Mouse (Mus musculus): ENCODE measurements around the gene Alpk3.

The Alpk3 gene

DNA sequence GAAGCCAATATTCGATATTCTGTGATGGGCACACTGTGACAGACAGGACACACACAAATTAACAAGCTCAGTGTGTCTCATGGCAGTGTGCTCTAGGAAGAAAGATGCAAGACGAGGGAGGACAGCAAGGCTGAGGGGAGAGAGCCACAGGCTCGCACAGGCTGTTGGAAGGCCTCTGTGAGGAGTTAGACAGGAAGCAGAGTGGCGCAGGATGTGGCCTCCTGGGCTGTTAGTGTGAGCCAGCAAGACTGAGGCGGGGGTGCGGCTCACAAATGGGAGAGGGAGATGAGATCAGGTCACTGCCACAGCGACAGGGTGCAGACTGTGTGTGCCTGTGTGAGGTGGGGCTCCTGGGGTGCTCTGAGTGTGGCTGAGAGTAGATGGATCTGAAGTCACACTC is 17.9 kb downstream of the Alpk3 start:
- DNase-seq: no peak

DNA sequence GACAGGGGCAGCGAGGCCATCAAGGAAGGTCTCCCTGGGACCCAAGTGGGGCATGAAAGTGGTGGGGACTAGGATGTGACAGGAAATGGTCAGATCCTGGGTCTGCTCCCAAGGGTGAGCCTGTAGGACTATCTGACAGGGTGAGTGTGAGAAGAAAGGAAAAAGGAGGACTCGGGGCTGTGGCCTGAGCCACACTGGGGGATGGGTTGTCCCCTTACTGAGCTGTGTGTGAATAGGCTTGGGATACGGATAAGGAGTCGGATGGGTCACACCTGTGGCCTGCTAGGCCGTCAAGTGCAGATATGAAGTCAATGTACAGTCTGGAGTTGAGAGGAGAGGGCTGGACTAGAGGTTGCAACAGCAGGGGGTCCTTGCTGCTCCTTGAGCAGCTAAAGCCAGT is 18.3 kb downstream of the Alpk3 start:
- no peak for DNase-seq

DNA sequence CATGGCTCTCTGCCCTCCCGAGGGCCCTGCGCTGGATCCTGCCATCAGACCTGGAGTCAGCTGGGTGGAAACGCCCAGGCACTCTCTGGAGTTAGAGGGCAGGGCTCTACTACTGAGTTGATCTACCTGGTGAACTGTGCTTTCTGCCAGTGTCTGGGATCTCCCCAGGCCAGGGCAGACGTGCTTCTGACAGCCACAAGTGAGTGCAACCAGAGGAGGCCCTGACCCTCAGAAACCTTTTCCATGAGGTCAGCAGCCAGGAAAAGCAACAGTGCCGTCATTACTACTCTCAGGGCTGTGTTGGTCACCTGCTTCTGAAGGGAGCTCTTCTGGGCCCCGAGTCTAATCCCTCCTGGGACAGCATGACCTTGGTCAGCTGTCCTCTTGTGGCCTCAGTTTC is 19.6 kb downstream of the Alpk3 start:
- no peak for DNase-seq

DNA sequence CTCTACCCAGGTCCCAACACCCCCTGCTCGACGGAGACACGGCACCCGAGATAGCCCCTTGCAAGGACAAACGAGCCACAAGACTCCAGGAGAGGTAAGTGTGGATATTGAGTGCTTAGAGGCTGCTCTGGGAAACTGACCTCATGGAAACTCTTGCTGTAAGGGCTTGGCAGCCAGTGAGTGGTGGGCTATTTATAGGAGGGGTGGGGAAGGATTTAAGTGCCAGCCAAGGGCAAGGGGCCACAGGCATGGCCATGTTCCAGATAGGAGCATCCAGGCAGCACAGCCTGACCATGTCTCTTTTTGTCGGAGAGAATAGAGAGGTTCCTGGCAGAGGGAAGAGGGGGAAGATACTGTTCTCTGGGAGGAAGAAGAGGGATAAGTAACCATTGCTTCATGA is 21.3 kb downstream of the Alpk3 start:
- DNase-seq: no peak

DNA sequence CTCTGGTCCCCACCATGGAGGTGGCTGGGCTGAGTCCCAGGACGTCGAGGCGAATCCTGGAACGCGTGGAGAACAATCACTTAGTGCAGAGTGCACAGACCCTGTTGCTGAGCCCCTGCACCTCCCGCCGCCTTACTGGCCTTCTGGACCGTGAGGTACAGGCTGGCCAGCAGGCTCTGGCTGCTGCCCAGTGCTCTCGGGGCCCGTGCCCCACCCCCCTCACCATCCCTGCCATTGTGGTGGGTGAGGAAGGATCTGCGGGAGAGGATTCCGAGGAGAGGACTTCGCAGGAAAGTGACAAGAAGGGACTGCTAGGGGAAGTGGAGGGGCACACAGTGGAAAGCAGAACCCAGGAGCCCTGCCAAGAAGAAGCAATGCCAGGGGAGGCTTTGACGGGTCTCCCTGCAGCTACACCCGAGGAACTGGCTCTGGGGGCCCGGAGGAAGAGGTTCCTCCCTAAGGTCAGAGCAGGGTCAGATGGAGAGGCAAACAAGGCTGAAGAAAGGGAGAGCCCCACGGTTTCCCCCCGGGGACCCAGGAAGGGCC is 36.1 kb downstream of the Alpk3 start:
- DNase-seq: no peak

DNA sequence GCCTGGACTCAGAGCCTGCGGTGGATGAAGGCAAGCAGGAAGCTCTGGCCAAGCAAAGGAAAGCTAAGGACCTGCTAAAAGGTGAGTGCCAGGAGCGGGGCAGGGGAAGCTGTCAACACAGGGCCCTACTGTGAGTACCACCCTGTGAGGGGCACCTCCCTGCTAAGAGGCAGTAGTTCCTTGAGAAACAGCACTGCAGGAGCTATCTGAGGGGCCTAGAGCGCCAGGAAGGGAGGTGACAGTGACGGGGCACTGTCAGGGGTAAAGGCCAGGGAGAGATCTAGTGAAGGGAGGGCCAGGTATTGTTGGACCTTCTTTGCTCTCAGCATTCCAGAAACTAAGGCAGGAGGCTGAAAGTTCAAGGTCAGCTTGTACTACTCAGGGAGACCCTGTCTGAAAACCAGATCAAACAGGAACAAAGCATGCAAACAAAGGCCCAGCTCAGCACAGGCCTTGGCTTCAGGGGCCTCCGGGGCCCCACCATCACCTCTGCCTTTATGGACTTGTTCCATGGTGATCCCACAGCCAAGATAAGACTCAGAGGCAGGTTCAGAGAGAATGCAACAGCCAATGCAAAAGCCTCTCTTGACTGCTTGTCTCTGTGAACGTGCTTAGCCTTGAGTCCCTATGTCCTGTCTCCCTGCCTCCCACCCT is 36.8 kb downstream of the Alpk3 start:
- DNase-seq: no peak

DNA sequence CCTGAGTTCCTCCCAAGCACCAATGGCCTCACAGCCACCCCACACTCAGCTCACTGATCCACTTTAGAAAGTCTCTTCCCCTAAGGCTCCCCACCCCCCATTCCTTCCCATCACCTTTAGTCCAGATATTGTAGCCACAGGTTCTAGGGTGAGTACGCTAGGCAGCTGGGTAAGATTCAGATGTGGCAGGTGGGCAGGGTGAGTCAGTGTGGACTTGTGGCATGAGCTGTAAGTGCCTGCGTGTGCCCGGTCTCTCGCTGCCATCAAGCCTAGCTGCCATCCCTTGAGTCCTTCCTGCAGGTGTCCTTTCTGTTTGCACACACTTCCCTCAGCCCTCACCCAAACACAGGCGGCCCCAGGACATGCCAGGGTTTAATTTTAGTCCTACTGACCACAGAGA is 42.9 kb downstream of the Alpk3 start:
- DNase-seq: no peak

DNA sequence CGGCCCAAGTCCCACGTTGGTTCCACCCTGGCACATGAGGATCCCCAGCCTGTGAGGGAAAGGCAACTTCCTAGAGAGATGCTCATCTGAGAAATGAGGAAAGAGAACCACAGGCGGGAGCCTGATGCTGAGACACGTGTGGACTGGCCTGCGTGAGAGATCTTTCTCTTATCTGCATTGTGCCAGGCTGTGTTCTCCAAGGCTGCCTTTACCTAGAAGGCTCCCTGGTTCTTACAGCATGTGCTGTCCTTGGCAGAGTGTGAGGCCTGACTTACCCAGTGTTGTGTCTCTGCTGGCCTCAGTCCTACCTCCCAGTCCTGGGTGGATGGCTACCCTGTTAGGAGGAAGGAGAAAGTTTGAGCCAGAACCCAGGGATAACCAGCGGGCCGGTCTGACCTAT is 45.5 kb downstream of the Alpk3 start:
- no peak for DNase-seq

DNA sequence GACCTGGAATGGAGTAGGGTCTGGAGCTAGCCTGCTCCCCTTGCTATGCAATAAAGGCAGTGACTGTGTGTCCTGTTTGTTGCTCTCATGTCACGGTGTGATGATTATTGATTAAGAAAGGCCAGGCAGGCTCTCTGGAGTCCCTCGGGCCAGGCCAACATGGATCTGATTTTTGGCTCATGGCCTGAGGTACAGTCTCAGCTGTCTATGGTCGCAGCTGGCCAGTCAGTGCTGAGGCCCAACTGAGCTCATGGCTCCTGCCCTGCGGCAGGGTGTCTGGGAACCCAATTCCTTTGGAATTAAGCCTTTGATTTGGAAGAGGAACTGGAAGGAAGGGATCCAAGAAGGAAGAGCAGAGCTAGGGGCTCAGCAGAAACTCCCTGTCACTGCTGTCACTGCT is 48.1 kb downstream of the Alpk3 start:
- no peak for DNase-seq

DNA sequence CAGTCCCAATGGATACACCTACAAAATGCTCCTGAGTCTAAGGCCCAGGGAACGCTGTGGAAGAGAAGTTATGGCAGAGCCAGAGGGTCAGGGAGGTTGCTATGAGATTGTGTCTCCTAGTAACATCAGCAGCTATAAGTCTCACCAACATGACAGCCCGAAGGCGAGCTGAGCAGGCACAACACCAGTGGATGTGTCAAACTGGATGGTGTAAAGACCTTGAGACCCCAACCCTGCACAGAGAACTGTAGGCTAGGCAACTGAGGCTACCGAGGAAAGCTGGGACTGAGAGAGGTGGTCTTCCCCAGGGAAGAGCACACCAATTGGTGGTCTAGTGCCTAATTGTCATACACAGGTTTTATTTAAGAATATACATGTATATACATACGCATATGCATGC is 50.8 kb downstream of the Alpk3 start:
- DNase-seq: no peak

DNA sequence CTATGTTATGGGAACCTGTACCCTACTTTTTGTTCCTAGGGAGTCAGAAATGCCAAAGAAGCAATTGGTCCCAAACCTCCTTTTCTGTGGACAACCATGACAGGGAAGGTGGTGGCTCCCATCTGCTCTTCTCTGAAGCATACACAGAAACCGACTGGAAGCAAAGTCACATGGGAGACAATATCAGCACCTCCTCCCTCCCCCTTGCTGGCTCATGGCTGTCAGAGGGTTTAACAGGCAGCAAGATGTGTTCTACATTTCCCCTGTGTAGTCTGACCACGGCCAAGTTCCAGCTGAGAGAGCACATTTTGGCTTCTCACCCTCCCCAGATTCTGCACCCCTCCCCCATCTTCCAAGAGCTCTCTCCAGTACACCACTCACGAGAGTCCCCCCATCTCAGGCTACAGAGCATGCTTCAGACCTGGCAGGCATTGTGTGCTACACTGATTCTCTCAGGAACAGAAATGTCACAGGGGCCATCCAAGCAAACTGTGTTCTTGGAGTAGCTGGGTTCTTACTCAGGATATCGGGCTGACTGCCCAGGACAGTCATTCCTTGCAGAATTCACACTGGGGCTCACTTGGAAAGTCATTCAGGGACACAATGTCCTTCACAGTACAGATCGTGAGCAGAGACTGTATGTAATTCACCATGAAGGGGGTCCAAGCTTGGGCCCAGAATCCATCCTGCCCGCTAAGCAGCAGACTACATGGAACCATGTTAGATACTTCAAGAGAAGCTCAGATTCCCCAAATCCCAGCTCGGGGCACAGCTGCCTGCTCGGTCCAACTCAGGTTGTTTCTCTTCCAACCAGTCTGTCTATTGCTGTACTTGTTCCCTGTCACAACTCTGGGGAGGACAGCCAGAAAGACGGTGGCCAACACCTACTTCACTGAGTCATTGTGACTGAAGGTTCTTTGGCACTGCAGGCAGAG is 52.6 kb downstream of the Alpk3 start:
- DNase-seq: no peak

DNA sequence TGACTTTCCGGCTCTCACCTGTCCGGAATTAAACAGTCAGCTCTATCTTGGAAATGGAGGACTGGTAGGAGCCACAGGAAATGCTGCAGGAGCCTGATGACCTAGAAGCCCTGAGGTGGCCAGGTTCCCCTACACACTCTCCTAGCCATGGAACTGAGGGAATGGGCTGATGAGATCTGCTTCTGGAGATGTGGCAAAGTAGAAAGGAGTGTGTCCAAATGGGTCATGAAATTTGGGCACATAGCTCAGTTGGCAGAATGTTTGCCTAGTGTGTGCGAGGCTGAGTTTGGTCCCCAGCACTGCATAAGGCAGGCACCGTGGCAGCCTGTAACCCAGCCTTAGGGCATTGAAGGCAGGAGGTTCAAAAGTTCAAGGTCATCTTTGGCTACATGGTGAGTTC is 53.4 kb downstream of the Alpk3 start:
- DNase-seq: no peak

DNA sequence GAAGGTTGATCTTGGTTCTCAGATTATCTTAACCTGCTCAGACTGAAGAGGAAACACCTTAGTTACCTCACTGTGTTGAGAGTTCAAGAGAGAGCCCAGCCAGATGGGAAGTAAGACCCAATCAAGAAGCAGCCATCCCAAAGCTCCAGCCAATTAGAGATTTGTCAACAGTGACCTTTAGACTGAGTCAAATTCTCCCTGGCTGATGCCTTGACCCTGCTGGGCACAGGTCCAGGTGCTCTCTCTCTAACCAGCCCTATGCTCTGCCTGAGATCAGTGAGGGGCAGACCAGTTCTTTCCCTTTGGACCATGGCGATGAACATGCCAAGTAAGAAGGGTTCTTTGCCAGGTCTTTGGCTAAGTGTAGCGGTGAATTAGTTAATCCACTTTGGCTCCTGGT is 54.3 kb downstream of the Alpk3 start:
- no peak for DNase-seq

DNA sequence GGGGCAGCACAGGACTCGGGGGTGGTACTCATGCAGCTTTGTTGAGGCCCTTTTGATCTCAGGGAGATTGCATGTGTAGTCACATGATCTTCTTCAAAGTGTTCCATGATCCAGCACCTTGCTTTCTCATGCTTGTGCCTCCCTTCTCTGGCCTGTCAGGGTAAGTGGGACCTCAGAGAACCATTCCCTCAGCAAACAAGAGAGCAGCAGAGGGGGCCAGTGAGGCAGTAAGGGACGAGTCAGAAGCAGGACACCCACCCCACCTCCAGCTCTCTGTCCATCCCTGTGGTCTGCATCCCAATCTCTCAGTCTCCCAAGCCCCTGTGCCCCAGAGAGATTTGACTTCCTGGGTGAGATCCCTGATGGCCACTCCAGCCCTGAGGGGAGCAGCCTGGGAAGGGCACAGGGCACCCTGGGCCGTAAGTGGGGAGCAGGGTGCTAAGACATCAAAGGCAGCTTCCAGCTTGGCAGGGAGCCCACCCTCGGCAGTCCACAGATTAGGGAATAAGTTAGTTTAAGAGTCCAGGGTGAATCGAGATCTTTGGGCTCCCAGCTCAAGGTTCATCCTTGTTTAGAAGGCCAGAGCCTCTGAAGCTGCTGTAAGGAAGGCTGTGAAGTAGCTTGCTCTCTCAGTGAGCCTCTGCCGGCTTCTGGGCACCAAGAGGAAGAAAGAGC is 55.4 kb downstream of the Alpk3 start:
- DNase-seq: no peak

DNA sequence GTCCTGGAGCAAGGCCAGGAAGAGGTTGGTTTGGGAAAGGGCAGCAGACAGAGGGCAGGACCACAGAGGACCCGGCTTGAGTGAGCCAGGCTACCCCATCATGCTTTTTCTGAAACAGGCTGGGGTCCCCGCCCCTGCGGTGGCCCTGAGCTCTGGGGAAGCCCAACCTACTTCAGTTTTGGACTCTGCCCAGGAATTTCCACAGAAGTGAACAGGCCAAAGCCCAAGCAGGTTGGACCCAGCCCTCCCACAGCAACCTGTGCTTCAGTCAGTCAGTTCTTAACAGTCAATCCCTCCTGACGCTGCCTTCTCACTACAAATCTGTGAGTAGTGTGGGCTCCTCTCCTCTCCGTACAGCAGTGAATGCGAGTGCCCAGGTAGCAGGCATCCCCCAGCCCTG is 57.2 kb downstream of the Alpk3 start, which contains the start of gene Slc28a1:
TSS of gene Slc28a1 (plus strand) at position 245 of the 400 bp plus-strand sequence.
- DNase-seq: no peak

DNA sequence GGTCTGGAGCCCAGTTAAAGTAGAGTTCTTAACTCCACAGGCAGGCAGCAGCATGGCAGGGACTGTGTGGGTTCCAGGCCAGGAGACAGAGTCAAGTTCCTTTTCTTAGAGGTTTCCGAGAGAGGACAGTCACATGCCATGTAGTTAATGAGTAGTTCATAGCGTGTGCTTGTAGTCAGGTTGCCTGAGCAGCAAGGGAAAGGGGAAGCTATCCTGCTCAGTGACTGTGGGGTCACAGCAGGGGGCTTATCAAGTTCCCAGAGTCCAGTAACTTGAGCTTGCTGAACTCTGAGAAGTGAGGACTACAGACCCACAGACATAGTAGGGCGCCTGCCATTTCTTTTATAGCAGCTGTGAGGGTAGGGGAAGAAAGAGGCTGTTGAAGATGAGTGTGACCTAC is 63.7 kb downstream of the Alpk3 start:
- no peak for DNase-seq

DNA sequence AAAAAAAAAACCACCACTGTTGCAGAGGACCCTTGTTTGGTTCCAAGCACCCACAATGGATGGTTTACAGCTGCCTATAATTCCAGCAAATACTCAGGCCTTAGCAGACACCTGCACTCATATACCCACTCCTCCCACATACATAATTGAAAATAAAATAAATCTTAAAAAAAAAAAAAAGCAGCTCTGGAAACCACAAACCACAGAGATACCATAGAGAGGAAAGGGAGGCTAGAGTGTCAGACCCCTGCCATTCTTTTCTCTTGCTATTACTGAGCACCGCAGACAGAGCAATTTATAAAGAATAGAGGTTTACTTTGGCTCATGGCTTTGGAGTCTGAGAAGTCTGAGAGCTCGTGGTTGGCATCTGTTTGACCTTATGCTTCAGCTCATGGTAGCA is 65.4 kb downstream of the Alpk3 start:
- DNase-seq: no peak

DNA sequence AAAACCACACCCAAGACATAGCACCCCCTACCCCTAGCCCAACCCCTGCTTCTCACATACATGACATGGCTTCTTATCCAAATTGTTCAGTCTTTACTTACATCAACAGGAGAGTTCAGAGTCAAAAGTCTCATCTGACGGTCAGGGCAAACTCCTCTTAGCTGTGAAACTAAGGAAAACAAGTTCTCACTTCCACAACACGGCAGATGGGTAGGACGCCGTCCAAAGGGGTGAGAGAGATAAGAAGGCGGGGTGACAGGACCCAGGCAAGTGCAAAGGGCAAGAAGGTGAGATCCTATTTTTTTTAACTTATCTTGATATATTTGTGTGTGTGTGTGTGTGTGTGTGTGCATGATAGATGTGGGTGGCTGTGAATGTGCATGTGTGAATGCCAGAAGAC is 66.2 kb downstream of the Alpk3 start:
- DNase-seq: no peak

DNA sequence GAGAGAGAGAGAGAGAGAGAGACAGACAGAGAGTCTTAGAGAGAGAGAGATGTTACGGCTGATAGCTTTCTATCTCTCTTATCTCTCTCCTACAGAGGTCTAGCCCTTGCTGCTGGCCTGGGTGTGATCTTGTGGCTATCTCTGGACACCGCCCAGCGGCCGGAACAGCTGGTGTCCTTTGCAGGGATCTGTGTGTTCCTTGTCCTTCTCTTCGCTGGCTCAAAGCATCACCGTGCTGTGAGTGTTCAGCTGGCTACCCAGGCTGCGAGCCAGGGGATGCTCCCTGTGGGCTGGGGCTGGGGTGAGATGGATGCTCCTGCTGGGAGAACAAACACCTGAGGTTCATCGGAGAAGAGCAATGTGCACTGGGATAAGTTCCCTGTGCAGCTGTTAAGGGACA is 67.4 kb downstream of the Alpk3 start:
- DNase-seq: no peak

DNA sequence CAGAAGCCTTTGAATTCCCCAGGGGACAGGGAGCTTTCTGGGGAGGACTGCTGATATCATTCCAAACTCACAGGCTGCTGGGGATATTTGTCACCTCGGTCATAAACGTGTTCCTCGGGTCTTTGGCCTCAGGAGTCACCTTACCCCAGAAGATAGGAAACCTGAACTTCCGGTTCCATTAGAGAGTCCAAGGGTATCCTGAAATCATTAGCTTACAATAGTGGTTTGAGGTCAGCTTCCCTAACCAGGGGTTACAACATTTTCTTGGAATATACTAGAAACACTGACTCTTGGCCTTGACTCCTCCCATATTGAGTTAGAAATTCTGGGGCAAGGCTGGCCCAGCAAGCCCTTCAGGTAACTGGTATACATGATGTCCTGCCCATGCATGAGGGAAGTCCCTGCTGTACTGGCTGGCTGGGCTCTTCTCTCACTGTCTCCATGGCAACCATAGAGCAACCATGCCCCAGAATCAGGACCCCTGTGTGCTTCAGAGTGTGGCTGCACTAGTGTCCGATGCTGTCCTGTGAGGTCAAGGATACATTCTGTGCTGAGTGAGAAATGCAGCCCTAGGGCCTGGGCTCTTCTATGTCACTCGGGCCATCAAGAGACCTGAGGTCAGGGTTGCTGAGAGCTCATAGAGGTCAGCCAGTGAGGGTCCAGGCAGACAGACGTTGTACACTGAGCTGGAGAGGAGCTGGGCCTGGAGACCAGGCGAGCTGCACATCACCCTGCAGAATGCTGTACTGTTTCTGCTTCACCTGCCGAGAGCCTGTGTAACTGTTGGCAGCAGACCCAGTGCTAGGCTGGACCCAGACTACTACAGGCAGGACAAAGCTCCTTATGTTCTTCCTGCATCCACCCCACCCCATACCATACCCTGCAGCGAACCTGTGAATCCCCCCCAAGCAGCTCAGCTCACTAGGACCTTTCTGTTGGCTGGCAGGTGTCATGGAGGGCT is 68.1 kb downstream of the Alpk3 start:
- DNase-seq: no peak

DNA sequence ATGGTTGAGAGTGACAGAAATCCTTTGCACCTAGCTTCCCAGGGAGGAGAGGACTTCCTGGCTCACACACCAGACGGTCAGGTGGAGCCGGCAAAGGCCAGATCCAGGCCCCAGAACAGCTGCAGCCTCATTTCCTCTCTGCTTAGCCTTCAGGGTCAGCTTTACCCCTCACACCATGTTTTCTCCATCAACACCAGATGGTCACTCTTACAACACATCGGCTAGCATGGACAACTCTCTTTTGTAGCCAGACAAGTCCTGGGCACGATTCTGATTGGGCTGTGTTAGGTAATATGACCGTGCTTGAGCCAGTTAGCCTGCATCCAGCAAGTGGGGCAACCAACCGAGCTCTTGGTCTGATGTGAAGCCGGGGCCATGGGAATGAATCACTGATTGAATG is 74.5 kb downstream of the Alpk3 start:
- DNase-seq: no peak

DNA sequence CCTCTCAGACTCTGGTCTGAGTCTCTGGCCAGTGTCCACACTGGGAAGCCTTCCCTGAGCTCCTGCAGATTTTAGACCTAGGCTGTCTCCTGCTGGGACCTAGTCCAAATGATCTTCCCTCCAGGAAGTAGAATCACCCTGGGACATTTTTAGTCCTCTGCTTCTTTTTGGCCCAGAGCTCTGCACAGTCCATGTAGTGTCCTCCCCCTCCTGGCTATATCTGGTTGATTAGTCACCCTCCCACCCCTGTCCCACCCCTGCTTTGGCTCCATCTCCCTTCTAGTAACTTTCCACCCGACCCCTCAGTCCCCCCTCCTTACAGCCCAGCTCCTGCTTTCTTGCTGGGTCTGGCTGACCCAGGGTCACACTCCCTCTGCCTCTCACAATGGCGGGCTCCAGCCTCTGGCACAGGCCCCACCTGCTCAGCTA is 75.5 kb downstream of the Alpk3 start:
- DNase-seq: no peak

Measured in cerebellum, adult 11 months (tissue).